Mouse (Mus musculus) liver, embryonic 14.5 days (tissue): ENCODE data around the gene Dnajb5.

Source experiments
- CTCF ChIP-seq: IDR thresholded peaks from 2 replicates; pipeline ENCODE4 v1.5.1; 2016; ENCODE audit warnings: antibody characterized with exemption, low read depth, control low read depth
- EP300 ChIP-seq: IDR thresholded peaks from 2 replicates; pipeline ENCODE4 v1.6.1; 2016; ENCODE audit warnings: antibody characterized with exemption, low read depth

GRCm38 (mm10) chr4:42920726-42921125, 28.9 kb upstream of the Dnajb5 start:
- no peak for TF ChIP-seq CTCF
- TF ChIP-seq EP300 = no peak
